Mouse (Mus musculus): ENCODE data around the gene Kctd17.

Gene Kctd17

GRCm38 (mm10) chr15:78428391-78429138 lies at the start of gene Kctd17:
Kctd17 (plus strand) TSS chr15:78428564.
- CTCF ChIA-PET = interaction anchor here (0.6 kb wide), 1 partner anchor 131 kb away, joined by 10 read pairs; no protein-coding TSS in a partner anchor

GRCm38 (mm10) chr15:78380208-78380607 lies 48.2 kb upstream of the Kctd17 start:
- CTCF ChIA-PET = no interaction called here

- CTCF ChIA-PET = no interaction called here
Measured at GRCm38 (mm10) chr15:78380741-78381140, 47.6 kb upstream of the Kctd17 start.

GRCm38 (mm10) chr15:78382115-78382514 lies 46.2 kb upstream of the Kctd17 start:
- CTCF ChIA-PET = no interaction called here

GRCm38 (mm10) chr15:78383450-78384219 lies 44.7 kb upstream of the Kctd17 start:
- CTCF ChIA-PET = no interaction called here

- CTCF ChIA-PET = no interaction called here
Measured at GRCm38 (mm10) chr15:78384220-78385116, 43.9 kb upstream of the Kctd17 start.

GRCm38 (mm10) chr15:78385564-78385963 lies 42.8 kb upstream of the Kctd17 start:
- CTCF ChIA-PET = no interaction called here

- CTCF ChIA-PET = no interaction called here
Measured at GRCm38 (mm10) chr15:78390855-78391254, 37.5 kb upstream of the Kctd17 start.

- CTCF ChIA-PET = no interaction called here
Measured at GRCm38 (mm10) chr15:78395478-78395962, 32.8 kb upstream of the Kctd17 start, which contains the start of gene Tex33. Tex33 (minus strand) TSS chr15:78395912.

- CTCF ChIA-PET = no interaction called here
Measured at GRCm38 (mm10) chr15:78401345-78401744, 27.0 kb upstream of the Kctd17 start.

- CTCF ChIA-PET = interaction anchor here (0.6 kb wide), 1 partner anchor 9 kb away, joined by 3 read pairs; no protein-coding TSS in a partner anchor
Measured at GRCm38 (mm10) chr15:78401921-78402320, 26.4 kb upstream of the Kctd17 start.

GRCm38 (mm10) chr15:78402423-78402822 lies 25.9 kb upstream of the Kctd17 start:
- CTCF ChIA-PET = interaction anchor here (0.6 kb wide), 1 partner anchor 10 kb away, joined by 3 read pairs; no protein-coding TSS in a partner anchor

GRCm38 (mm10) chr15:78403301-78403741 lies 25.0 kb upstream of the Kctd17 start:
- CTCF ChIA-PET = no interaction called here

- CTCF ChIA-PET = no interaction called here
Measured at GRCm38 (mm10) chr15:78403896-78404295, 24.5 kb upstream of the Kctd17 start.

- CTCF ChIA-PET = no interaction called here
Measured at GRCm38 (mm10) chr15:78405098-78405497, 23.3 kb upstream of the Kctd17 start.

GRCm38 (mm10) chr15:78405517-78406211 lies 22.7 kb upstream of the Kctd17 start, which contains the start of gene Tst:
Tst (minus strand) TSS chr15:78405907.
- CTCF ChIA-PET = no interaction called here

GRCm38 (mm10) chr15:78406293-78406934 lies 21.9 kb upstream of the Kctd17 start, which contains the start of gene Mpst:
Mpst (plus strand) TSS chr15:78406416.
- CTCF ChIA-PET = no interaction called here

- CTCF ChIA-PET = no interaction called here
Measured at GRCm38 (mm10) chr15:78409570-78410052, 18.8 kb upstream of the Kctd17 start.

- CTCF ChIA-PET = no interaction called here
Measured at GRCm38 (mm10) chr15:78413083-78413718, 15.2 kb upstream of the Kctd17 start.

- CTCF ChIA-PET = no interaction called here
Measured at GRCm38 (mm10) chr15:78413719-78414117, 14.6 kb upstream of the Kctd17 start.

All from spleen, embryonic (tissue).